Mouse (Mus musculus): ENCODE results near the gene Bpifa5.
"Not testable (repeated sequence)": the region's sequence is repeated elsewhere in the genome, so short reads cannot be mapped to it uniquely, and the experiment has no call there.

The Bpifa5 gene

GRCm38 (mm10) chr2:154162307-154162706 lies at the start of gene Bpifa5:
Gene Bpifa5 (plus strand): TSS chr2:154162607.
- no peak for DNase-seq (ENCODE audit: low read depth, low spot score)

GRCm38 (mm10) chr2:154117381-154117780 lies 45.0 kb upstream of the Bpifa5 start:
- no peak for DNase-seq (ENCODE audit: low read depth, low spot score)

GRCm38 (mm10) chr2:154130120-154130519 lies 32.3 kb upstream of the Bpifa5 start, which contains the start of gene Bpifa3:
Gene Bpifa3 (plus strand): TSS chr2:154130336.
- DNase-seq (ENCODE audit: low read depth, low spot score): no peak

- DNase-seq (ENCODE audit: low read depth, low spot score): no peak
Measured at GRCm38 (mm10) chr2:154142580-154142979, 19.8 kb upstream of the Bpifa5 start, which contains the start of gene Bpifa1. Gene Bpifa1 (plus strand): TSS chr2:154142880.

- DNase-seq (ENCODE audit: low read depth, low spot score): no peak
Measured at GRCm38 (mm10) chr2:154143735-154144134, 18.7 kb upstream of the Bpifa5 start.

- no peak for DNase-seq (ENCODE audit: low read depth, low spot score)
Measured at GRCm38 (mm10) chr2:154147496-154147895, 14.9 kb upstream of the Bpifa5 start.

GRCm38 (mm10) chr2:154158433-154158832 lies 4.0 kb upstream of the Bpifa5 start:
- DNase-seq (ENCODE audit: low read depth, low spot score): peak; percentile 57

GRCm38 (mm10) chr2:154163306-154163705 lies 899 bp downstream of the Bpifa5 start:
- DNase-seq (ENCODE audit: low read depth, low spot score): no peak

GRCm38 (mm10) chr2:154169172-154169571 lies 6.8 kb downstream of the Bpifa5 start:
- no peak for DNase-seq (ENCODE audit: low read depth, low spot score)

GRCm38 (mm10) chr2:154171621-154172020 lies 9.2 kb downstream of the Bpifa5 start:
- no peak for DNase-seq (ENCODE audit: low read depth, low spot score)

- peak; percentile 43 for DNase-seq (ENCODE audit: low read depth, low spot score)
Measured at GRCm38 (mm10) chr2:154173313-154173712, 10.9 kb downstream of the Bpifa5 start.

- DNase-seq (ENCODE audit: low read depth, low spot score): not testable (repeated sequence)
Measured at GRCm38 (mm10) chr2:154181900-154182299, 19.5 kb downstream of the Bpifa5 start.

GRCm38 (mm10) chr2:154183061-154183460 lies 20.7 kb downstream of the Bpifa5 start:
- not testable (repeated sequence) for DNase-seq (ENCODE audit: low read depth, low spot score)

- no peak for DNase-seq (ENCODE audit: low read depth, low spot score)
Measured at GRCm38 (mm10) chr2:154185319-154185718, 22.9 kb downstream of the Bpifa5 start.

GRCm38 (mm10) chr2:154185748-154186147 lies 23.3 kb downstream of the Bpifa5 start:
- no peak for DNase-seq (ENCODE audit: low read depth, low spot score)

- DNase-seq (ENCODE audit: low read depth, low spot score): no peak
Measured at GRCm38 (mm10) chr2:154187468-154187867, 25.1 kb downstream of the Bpifa5 start.

GRCm38 (mm10) chr2:154189877-154190434 lies 27.5 kb downstream of the Bpifa5 start:
- DNase-seq (ENCODE audit: low read depth, low spot score): no peak

- DNase-seq (ENCODE audit: low read depth, low spot score): no peak
Measured at GRCm38 (mm10) chr2:154190546-154191258, 28.3 kb downstream of the Bpifa5 start, which contains the start of gene Bpifb1. Gene Bpifb1 (plus strand): TSS chr2:154190818.

- DNase-seq (ENCODE audit: low read depth, low spot score): no peak
Measured at GRCm38 (mm10) chr2:154192141-154192540, 29.7 kb downstream of the Bpifa5 start.

GRCm38 (mm10) chr2:154193071-154193470 lies 30.7 kb downstream of the Bpifa5 start:
- no peak for DNase-seq (ENCODE audit: low read depth, low spot score)

- no peak for DNase-seq (ENCODE audit: low read depth, low spot score)
Measured at GRCm38 (mm10) chr2:154193994-154194504, 31.6 kb downstream of the Bpifa5 start.

GRCm38 (mm10) chr2:154197036-154197435 lies 34.6 kb downstream of the Bpifa5 start:
- no peak for DNase-seq (ENCODE audit: low read depth, low spot score)

- DNase-seq (ENCODE audit: low read depth, low spot score): no peak
Measured at GRCm38 (mm10) chr2:154204630-154205029, 42.2 kb downstream of the Bpifa5 start.
